Mouse (Mus musculus) forelimb bud, embryonic 11.5 days (tissue): ENCODE results near the gene Ccdc97.

ENCODE experiments used
- DNase-seq: peaks from one replicate; pipeline ENCODE4 v3.0.0-alpha.2; 2012; ENCODE audit warnings: low read depth, low spot score

The Ccdc97 gene

GRCm38 (mm10) chr7:25688810-25689586 lies 29.9 kb downstream of the Ccdc97 start:
- DNase-seq: no peak

- DNase-seq: no peak
These were observed 31.0 kb downstream of the Ccdc97 start for GRCm38 (mm10) chr7:25687811-25688401.

DNA sequence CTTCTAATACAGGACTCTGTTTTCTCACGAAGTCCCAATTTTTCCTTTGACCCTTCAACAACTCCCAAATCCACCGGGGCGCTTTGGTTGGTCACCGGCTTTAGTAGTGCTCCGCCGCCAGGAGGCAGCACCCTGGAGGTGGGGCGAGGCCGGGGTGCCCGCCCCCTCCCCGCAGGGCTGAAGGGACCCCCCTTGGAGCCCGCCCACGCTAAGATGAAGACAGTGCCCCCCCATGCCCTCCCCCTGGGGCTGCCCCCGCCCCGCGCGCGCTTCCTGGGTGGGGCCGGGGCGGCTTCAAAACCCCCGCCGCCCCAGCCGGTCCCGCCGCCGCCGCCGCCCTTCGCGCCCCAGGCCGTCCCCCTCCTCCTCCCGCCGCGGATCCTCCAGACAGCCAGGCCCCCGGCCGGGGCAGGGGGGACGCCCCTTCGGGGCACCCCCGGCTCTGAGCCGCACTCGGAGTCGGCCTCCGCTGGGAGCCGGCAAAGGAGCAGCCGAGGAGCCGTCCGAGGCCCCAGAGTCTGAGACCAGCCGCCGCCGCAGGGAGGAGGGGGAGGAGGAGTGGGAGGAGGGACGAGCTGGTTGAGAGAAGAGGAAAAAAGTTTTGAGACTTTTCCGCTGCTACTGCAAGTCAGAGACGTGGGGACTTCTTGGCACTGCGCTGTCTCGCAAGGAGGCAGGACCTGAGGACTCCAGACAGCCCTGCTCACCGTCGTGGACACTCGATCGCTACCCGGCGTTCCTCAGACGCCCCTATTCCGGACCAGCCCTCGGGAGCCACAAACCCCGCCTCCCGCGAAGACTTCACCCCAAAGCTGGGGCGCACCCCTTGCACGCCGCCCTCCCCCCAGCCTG lies 32.0 kb downstream of the Ccdc97 start, which contains the start of gene Tgfb1:
Tgfb1 (plus strand) TSS at position 323 of the 852 bp plus-strand sequence.
- DNase-seq: peak; percentile 48

DNA sequence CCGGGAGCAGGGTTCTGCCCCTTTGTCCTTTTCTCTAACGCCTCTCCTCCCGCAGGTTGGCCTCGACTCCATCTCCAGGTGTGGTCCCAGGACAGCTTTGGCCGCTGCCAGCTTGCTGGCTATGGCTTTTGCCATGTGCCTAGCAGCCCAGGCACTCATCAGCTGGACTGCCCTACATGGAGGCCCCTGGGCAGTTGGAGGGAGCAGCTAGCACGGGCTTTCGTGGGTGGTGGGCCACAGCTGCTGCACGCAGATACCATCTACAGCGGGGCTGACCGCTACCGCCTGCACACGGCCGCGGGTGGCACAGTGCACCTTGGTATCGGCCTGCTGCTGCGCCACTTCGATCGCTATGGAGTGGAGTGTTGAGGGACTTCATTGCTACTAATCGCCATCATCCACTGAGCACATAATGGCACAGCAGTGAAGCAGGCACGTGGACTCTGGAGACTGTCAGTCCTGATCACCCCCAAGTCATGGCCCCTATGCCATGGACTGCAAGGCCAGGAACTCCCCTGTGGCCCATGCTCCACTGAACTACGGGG lies 32.9 kb downstream of the Ccdc97 start:
- no peak for DNase-seq

DNA sequence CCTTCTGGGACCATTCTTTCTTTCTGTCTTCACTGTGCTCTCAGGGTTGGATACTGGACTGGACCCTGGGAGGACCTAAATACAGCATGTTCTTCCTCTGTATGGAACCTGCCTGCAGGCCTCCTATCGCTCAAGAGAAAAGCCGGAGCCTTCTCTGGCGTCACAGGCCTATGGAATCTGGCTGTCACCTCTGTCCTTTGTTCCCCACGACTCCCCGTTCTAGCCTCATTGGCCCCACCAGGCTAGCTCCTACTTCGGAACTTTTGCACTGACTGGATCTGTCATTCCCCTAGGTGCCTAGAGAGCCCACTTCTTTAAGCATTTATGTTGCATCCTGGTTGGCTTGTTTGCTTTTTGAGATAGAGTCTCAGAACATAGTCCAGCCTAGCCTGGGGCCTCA lies 34.2 kb downstream of the Ccdc97 start:
- DNase-seq: no peak

- DNase-seq: no peak
These were observed 35.3 kb downstream of the Ccdc97 start for GRCm38 (mm10) chr7:25683474-25684180.

DNA sequence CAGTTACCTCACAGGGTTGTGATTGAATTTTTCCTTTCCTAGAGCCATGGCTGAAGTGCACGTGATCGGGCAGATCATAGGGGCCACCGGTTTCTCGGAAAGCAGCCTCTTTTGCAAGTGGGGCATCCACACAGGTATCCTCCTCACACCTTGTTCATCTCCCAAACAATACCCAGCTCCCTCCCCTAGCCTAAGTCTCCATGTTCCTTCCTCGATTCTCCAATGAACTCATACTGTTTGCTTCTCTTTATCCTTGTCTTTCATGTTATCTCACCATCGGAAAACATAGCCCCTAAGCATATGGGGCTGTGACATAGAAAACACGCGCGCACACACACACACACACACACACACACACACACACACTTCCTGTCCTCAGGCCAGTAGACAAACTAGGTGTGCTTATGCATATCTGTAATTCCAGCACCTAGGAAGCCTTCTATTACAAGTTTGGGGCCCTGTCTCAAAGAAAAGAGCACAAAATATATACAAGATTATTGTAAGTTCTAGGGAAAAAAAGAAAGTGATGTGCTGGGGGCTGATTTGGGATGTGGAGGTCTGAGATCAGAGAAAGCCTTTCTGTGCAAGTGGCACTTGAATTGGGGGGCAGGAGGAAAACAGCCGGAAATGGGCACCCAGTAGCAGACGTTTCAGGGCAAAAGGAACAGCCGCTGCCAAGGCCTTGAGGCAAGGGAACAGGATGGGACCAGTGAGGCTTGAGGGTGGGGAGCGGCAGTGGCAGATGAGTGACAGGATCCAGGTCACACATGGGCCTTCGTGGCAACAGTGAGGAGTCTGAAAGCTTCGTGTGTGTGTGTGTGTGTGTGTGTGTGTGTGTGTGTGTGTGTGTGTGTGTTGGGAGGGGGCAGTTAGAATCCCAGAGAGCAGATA lies 37.3 kb downstream of the Ccdc97 start:
- DNase-seq: no peak

DNA sequence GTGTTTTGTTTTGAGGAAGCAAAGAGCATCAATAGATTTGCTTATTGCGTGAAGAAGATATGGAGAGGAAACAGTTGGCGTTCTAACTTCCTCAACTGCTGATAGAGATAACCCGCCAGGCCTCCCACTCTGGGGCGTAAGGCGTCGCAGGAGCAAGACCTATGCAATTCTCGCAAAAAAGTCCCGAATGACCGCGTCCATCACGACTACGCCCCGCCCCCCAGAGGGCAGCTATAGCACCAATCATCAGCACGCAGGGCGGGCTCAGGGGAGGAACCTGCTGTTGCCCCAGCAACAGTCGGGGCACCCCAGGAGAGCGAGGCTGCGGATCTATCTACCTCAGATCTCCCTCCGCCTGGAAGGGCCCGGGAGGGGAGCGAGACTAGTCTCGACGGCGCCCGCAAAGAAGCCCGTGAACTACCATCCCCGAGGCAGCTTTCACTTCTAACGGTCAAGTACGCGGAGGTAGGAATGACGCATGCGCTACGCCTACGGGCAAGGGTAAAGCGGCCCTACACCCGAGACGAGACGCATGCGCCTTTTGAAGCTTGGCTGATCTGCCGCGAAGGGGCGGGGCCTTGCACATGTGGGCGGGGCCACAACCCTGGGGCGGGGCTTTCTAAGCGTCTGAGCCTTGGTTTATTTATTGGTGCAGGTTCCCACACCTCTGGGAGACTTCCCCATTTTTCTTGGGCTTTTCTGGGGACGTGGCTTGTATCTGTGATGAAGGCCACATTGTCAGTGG lies 38.2 kb downstream of the Ccdc97 start, which contains the start of gene B9d2:
B9d2 (plus strand) TSS at position 267 of the 745 bp plus-strand sequence.
- peak; percentile 92 for DNase-seq

DNA sequence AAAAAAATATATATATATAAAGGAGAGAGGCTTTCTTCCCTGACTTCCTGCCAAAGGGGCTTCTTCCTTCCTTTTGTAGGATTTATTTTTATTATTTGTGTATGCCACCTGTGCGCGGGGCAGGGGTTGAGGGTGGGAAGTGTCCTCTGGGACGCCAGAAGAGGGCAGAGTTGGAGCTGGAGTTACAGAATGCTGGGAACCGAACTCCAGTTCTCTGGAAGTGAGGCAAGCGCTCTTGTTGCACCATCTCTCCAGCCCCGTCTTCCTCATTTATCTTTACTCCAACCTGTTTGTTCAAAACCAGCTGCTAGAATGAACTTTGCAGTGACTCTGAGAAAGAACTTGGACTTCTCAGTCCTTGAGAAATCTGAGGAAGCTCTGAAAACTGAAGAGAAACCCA lies 38.9 kb downstream of the Ccdc97 start:
- DNase-seq: no peak

- DNase-seq: no peak
These were observed 41.9 kb downstream of the Ccdc97 start for GRCm38 (mm10) chr7:25677013-25677412.

GRCm38 (mm10) chr7:25676085-25676781 lies 42.7 kb downstream of the Ccdc97 start:
- no peak for DNase-seq

GRCm38 (mm10) chr7:25675405-25675804 lies 43.5 kb downstream of the Ccdc97 start:
- DNase-seq: no peak

GRCm38 (mm10) chr7:25674719-25675300 lies 44.1 kb downstream of the Ccdc97 start, which contains the start of gene Tmem91:
TSS of gene Tmem91 (minus strand) at chr7:25675166.
- no peak for DNase-seq

DNA sequence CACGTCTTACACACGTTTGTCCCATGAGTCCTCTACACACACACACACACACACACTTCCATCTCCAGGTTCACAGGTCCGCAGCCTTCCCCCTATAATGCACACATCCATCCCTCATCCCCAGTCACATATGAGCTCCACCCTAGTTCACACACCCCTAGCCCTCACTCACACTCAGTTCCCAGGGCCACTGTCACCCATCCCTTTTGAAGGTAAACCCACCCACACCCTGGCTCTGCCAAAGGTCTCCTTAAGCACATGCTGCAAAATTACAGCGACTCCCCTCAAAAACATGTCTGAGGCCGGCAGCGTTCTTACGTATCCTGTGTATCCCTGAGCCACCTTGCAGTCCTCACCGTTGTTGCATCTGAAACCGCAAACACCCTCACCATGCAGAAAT lies 44.6 kb downstream of the Ccdc97 start:
- no peak for DNase-seq

GRCm38 (mm10) chr7:25672442-25672841 lies 46.4 kb downstream of the Ccdc97 start:
- no peak for DNase-seq

DNA sequence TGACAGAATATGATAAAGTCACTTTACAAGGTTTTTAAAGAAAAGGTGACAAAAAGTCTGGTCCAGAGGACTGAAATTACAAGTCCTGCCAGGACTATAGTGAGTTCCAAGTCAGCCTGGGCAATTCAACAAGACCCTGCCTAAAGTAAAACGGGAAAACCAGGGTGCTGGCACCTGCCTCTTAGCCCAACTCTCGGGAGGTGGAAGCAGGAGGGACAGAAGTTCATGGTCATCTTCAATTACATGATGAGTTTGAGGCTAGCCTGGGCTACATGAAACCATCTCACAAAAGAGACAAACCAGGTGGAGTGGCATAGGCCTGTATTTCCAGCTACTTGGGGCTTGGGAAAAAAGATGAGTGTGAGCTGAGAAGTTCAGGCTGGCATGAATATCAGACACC lies 47.2 kb downstream of the Ccdc97 start:
- DNase-seq: no peak

GRCm38 (mm10) chr7:25670096-25670495 lies 48.8 kb downstream of the Ccdc97 start:
- DNase-seq: no peak

- no peak for DNase-seq
These were observed 49.3 kb downstream of the Ccdc97 start for GRCm38 (mm10) chr7:25669631-25670030.
